Mouse (Mus musculus) mature B cell (primary cell): Measurements from ENCODE around the gene Cope.

Experiments used
- in situ Hi-C: fragments of 300-500 bp; cut with MboI; formaldehyde crosslinking; loops from 2 replicates; pipeline ENCODE4 v1.14.3; 2019

The Cope gene

GRCm38 (mm10) chr8:70347860-70348420 lies 45.6 kb downstream of the Cope start:
- in situ Hi-C loops = no loop called here

GRCm38 (mm10) chr8:70351035-70351999 lies 49.0 kb downstream of the Cope start:
- in situ Hi-C loops = no loop called here

- in situ Hi-C loops = no loop called here
Observed at GRCm38 (mm10) chr8:70352000-70352384, 49.7 kb downstream of the Cope start.

GRCm38 (mm10) chr8:70352657-70353151 lies 50.4 kb downstream of the Cope start:
- in situ Hi-C loops = no loop called here

DNA sequence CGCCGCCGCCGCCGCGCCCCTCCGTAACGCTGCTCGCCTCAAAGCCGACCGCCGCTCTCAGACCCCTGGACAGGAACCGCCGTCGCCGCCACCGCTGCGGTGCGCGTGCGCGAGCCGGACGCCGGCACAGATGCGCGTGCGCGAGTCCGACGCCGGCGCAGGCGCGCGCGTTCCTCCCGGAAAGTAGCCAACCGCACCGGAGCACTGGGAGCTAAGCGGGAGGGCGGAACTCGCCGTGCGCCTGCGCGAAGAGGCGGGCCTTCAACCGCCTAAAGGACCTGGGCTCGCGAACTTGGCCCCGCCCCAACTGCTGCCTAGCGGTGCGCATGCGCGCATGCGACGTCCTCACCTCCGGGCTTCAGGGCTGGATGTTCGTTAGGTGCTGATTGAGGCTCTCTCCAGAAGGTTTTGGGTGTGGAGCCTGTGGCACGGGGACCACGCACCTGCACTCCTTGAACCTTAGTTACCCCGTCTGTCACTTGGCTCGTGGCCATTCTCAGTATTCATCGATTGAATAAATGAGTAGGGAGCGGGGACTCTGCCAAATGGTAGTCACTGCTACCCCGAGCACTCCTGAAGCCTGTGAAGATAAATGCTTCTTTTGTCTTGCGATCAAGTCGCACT lies 51.0 kb downstream of the Cope start, which contains the start of gene Upf1:
Upf1 (minus strand) TSS at position 85 of the 624 bp plus-strand sequence.
- in situ Hi-C loops = no loop called here

GRCm38 (mm10) chr8:70354004-70354403 lies 51.7 kb downstream of the Cope start:
- in situ Hi-C loops = no loop called here

DNA sequence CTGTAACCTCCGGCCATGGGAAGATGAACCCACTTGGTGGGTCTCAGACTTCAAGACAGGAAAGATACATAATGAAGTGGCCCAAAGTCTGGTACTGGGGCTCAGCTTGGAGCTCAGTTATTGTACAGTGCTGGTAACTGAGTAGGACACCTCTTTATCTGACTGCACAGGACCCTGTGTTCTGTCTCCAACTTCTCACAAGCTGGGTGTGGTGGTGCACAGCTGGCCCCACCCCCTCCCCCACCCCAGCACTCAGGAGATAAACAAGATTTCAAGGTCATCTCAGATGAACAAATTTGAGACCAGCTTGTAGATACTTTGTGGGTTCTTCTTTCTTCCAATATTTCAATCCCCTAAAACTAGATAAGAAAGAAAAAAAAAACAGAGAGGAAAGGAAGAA lies 53.8 kb downstream of the Cope start:
- in situ Hi-C loops = no loop called here

GRCm38 (mm10) chr8:70359411-70359810 lies 57.1 kb downstream of the Cope start:
- in situ Hi-C loops = no loop called here

DNA sequence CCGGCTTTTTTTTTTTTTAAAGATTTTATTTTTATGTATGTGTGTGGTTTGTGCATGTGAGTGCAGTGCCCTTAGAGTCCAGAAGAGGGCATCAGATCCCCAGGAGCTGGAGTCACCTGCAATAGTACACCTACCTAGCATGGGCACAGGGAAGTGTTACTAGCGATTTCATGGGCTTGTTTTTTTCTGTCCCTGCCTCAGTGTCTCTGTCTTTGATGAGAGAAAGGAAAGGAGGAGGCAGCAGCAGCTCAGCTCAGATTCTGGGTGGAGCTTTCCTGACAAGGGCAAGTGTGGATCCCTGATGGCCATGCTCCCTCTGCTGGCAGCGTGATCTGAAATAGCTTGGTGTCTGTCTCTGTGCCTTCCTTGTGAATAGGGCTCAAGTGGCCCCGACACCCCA lies 58.5 kb downstream of the Cope start:
- in situ Hi-C loops = no loop called here

- in situ Hi-C loops = no loop called here
Observed at GRCm38 (mm10) chr8:70361484-70362032, 59.2 kb downstream of the Cope start.
